Mouse (Mus musculus) embryonic facial prominence, embryonic 14.5 days (tissue): ENCODE data around the gene Prdm1. TPM values are rescaled to one million over a fixed set of nuclear protein-coding genes. Genes with fewer than 3 reads are reported as not detected.

Experiments used
- ATAC-seq: fragments of 200-750 bp; cut with Nextera tagmentation; 2 replicates; pipeline ENCODE4 v1.8.0; 2017; ENCODE audit warnings: low read depth, moderate number of reproducible peaks, moderate TSS enrichment
- DNase-seq: peaks from one replicate; pipeline ENCODE4 v3.0.0-alpha.2; 2015; ENCODE audit warnings: low spot score
- H3K27ac ChIP-seq: fragments of 300-500 bp; sonication (generic); replicated peaks from 2 replicates; pipeline ENCODE4 v1.5.1; 2014; ENCODE audit warnings: low read depth, mild to moderate bottlenecking, low read length, moderate library complexity
- H3K27me3 ChIP-seq: fragments of 300-500 bp; sonication (generic); replicated peaks from 2 replicates; pipeline ENCODE4 v1.6.1; 2014; ENCODE audit warnings: low read length; ENCODE audit not compliant: control insufficient read depth, insufficient read depth
- H3K36me3 ChIP-seq: fragments of 300-500 bp; sonication (generic); 2 replicates; pipeline ENCODE4 v1.6.1; 2014; ENCODE audit warnings: low read length, mixed read lengths; ENCODE audit not compliant: control insufficient read depth, insufficient read depth
- H3K4me1 ChIP-seq: fragments of 300-500 bp; sonication (generic); 2 replicates; pipeline ENCODE4 v1.6.1; 2014; ENCODE audit warnings: antibody characterized with exemption, low read length; ENCODE audit not compliant: control insufficient read depth, insufficient read depth
- H3K4me2 ChIP-seq: fragments of 300-500 bp; sonication (generic); 2 replicates; pipeline ENCODE4 v1.6.1; 2014; ENCODE audit warnings: low read depth, mild to moderate bottlenecking, low read length, moderate library complexity, mixed read lengths
- H3K4me3 ChIP-seq: fragments of 300-500 bp; sonication (generic); 2 replicates; pipeline ENCODE4 v1.5.1; 2014; ENCODE audit warnings: low read depth, mild to moderate bottlenecking, low read length
- H3K9ac ChIP-seq: fragments of 300-500 bp; sonication (generic); 2 replicates; pipeline ENCODE4 v1.6.1; 2014; ENCODE audit warnings: low read depth, mild to moderate bottlenecking, low read length, moderate library complexity, mixed read lengths
- H3K9me3 ChIP-seq: fragments of 300-500 bp; sonication (generic); 2 replicates; pipeline ENCODE4 v1.6.1; 2016; ENCODE audit warnings: low read length; ENCODE audit not compliant: control insufficient read depth
- WGBS: fragments of 180-500 bp; shearing (Covaris S2); extraction: QIAGEN DNeasy Blood & Tissue Kit; methylation state at CpG from one replicate; pipeline ENCODE4 v1.1.7; 2014; 5-methylcytosine and 5-hydroxymethylcytosine counted together
- polyA plus RNA-seq: library from polyadenylated mRNA; unstranded; fragments of >200 nt; fragmentation: Nextera tagmentation; extraction: Ambion mirVana; gene quantifications from 2 replicates; pipeline ENCODE4 v1.2.1, GENCODE M21; 2014

The Prdm1 gene
- polyA plus RNA-seq, 1 experiment from 2014 or later: 3.1 TPM

DNA sequence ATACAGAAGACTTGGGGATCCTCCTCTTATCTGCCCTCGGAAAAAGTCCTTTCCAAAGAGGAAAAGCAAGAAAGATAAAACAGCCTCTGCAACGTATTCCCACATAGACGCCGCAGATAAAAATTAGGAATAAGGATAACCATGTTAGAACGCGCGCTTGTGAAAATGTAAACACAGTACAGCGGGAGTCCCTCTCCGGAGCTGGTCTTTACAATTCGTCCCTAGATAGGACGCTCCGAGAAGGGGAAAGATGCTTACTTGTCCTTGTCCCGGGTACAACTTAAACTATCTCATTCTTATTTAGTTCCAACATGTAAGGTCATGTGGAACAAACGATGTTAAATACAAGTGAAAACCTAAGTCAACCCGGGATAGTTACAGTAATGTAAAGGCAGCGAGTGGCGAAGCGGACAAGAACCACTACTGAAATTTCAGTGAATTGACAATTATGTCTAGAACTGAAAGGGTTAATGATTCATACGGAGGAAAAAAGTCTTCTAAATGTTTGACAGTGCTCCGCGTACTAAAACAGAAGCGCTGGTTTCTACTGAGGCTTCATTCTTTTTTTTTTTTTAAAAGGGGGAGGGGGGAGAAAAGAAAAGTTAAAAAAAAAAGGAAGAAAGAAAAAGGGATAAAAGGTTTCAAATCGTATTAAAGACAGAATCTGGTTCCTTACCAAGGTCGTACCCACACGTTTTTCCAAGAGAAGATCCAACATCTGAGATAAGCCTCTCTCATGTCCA, 70.3 kb downstream of the Prdm1 start:
- under 1% methylated on average over 25 of the region's 25 CpGs for WGBS
- no peak overlapping the region for H3K27ac ChIP-seq

DNA sequence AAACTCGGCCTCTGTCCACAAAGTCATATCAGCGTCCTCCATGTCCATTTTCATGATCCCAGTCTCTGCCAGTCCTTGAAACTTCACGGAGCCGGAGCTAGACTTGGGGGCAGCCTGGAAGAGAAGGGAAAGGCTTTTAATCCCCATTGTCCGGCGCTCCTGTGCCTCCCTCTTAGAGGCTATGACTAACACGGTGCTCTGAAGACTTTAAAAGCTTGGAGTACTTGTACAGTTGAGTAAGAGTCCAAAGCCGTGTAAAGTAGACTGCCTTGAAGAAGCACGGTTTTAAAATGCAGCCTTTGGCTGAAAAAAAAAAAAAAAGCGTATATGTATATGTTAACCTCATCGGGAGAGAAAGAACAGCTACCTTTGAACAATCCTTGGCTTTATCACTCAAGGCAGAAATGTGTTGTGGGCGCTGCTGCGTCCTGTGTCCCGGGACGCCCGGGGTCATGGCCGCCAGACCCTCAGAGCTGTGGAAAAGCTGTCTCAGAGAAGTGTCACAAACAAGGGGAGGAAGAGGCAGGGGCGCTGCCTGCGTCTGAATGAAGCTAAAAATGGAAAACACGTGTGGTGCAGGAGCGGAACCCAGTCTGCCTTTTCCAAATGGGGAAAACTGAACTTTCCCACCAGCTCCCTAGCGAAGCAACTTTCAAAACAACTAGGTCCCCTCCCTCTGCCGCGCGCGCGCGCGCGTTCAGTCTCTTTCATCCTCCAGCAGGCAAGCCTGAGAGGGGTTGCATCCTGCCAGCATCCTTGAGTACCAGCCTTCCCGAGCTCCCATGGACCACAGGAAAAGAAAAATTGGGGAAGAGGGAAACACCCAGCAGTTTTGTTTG, 71.3 kb downstream of the Prdm1 start:
- no peaks in the 10 kb centered on the region for H3K36me3 ChIP-seq
- H3K9ac ChIP-seq: peak overlapping the region; percentile 49
- WGBS: under 1% methylated on average over 29 of the region's 31 CpGs
- peak overlapping the region; percentile 88 for H3K4me2 ChIP-seq
- peaks cover 15% of the 10 kb centered on the region; the same call in 1 of the 2 replicates for H3K4me1 ChIP-seq
- no peaks in the 10 kb centered on the region for H3K9me3 ChIP-seq
- peaks cover 29% of the 10 kb centered on the region for H3K27me3 ChIP-seq
- no peak overlapping the region for H3K27ac ChIP-seq
- peak; percentile 61 for DNase-seq
- H3K4me3 ChIP-seq: peak overlapping the region; percentile 55
- ATAC-seq: no peak

More for the DNA sequence above, 70.3 kb downstream of the Prdm1 start:
- Histone ChIP-seq H3K9ac (peak overlapping the region; percentile 55), H3K36me3 (no peaks in the 10 kb centered on the region), H3K4me1 (peaks cover 15% of the 10 kb centered on the region; the same call in 1 of the 2 replicates), H3K4me2 (peak overlapping the region; percentile 88), H3K27me3 (peaks cover 29% of the 10 kb centered on the region), H3K4me3 (peak overlapping the region; percentile 55), H3K9me3 (no peaks in the 10 kb centered on the region)
- DNase-seq: no peak
- no peak for ATAC-seq

DNA sequence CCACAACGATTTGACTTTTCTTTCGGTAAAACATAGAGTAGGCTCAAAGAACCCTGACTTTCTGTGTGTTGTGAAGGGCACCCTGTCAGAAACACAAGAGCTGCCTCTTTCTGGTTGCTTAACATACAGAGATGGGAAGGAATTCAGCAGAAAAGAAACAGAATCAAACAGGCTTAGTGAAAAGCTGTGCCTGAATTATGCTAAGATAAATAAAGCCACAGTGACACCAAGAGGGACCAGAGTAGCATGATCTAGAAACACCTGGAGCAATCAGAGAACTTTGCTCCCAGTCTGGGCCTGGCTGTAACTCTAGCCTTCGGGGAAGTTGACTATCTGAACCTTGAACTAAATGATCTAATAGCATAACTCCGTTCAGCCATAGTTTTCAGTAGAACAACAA, 73.5 kb downstream of the Prdm1 start:
- DNase-seq (peak; percentile 10), ATAC-seq (no peak)
- 50% methylated on average over 4 of the region's 4 CpGs for WGBS
- Histone ChIP-seq H3K4me3 (peak overlapping the region; percentile 13; the same call in 1 of the 2 replicates), H3K9me3 (no peaks in the 10 kb centered on the region), H3K27ac (no peak overlapping the region), H3K9ac (no peak overlapping the region), H3K4me2 (peak overlapping the region; percentile 88), H3K36me3 (no peaks in the 10 kb centered on the region), H3K27me3 (peaks cover 27% of the 10 kb centered on the region), H3K4me1 (peaks cover 15% of the 10 kb centered on the region; the same call in 1 of the 2 replicates)

DNA sequence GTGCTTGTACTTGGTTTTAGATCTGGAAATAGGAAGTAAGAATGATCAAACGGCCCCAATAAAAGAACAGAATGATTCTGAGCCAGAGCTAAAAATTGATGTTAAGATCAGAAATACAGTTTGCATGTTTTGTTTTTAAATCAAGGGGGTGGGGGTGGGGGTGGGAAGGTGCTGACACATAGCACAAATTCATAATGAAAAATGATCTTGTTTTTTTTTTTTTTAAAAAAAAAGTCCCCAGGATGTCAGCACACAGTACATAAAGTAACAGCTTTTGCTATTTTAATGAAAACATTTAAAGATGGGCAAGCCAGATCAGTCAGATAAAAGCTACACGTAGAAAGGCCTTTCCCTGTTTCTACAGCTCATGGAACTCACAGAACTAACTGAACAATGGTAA, 74.2 kb downstream of the Prdm1 start:
- peak overlapping the region; percentile 88 for H3K4me2 ChIP-seq
- H3K36me3 ChIP-seq: no peaks in the 10 kb centered on the region
- DNase-seq (no peak), ATAC-seq (no peak)
- H3K4me3 ChIP-seq: peak overlapping the region; percentile 13; the same call in 1 of the 2 replicates
- H3K27me3 ChIP-seq: peaks cover 20% of the 10 kb centered on the region
- no peak overlapping the region for H3K9ac ChIP-seq
- no peak overlapping the region for H3K27ac ChIP-seq
- no peaks in the 10 kb centered on the region for H3K9me3 ChIP-seq
- 58% methylated on average over 2 of the region's 2 CpGs for WGBS
- H3K4me1 ChIP-seq: peaks cover 11% of the 10 kb centered on the region; the same call in 1 of the 2 replicates

DNA sequence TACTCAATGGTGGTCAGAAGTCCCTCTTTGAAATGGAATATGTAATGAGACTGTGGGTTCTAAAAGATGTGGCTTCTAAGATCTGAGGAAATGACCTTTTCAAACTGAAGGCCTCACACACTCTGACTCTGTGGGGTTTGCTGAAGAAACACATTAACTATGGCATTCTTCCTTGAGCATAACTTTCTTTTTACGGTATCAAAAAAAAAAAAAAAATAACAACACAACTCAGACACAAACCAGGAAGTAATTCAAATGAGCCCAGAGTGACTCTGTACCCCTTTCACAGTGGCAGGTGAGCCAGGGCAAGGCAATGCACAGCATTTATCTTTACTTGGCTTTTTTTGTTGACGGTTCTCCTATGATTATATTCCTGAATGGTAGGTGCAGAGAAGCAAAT, 77.5 kb downstream of the Prdm1 start:
- ATAC-seq: no peak
- no peaks in the 10 kb centered on the region for H3K4me1 ChIP-seq
- WGBS: 90% methylated on average over 2 of the region's 2 CpGs
- no peaks in the 10 kb centered on the region for H3K9me3 ChIP-seq
- H3K27ac ChIP-seq: no peak overlapping the region
- H3K36me3 ChIP-seq: no peaks in the 10 kb centered on the region
- no peak overlapping the region for H3K4me3 ChIP-seq
- DNase-seq: no peak
- peaks cover 4% of the 10 kb centered on the region; the same call in 1 of the 2 replicates for H3K27me3 ChIP-seq
- H3K4me2 ChIP-seq: no peak overlapping the region
- H3K9ac ChIP-seq: no peak overlapping the region

DNA sequence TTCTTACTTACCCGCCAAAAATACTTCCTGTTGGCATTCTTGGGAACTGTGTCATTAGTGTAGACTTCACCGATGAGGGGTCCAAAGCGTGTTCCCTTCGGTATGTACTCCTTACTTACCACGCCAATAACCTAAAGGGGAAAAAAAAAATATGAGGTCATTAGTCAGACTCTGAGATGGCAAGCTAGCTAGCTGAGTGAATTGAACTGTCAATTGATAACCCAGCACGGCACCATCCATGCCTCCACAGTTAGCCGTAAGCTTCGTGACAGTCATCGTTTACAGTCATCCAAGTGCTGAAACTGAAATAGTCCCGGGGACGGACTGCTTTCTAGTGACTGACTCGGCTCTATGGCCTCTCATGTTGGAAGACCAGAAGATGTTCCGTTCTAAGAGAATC, 78.2 kb downstream of the Prdm1 start:
- Histone ChIP-seq H3K27me3 (no peaks in the 10 kb centered on the region), H3K4me1 (no peaks in the 10 kb centered on the region), H3K27ac (no peak overlapping the region), H3K9ac (no peak overlapping the region), H3K9me3 (no peaks in the 10 kb centered on the region), H3K4me2 (no peak overlapping the region; the same call in 1 of the 2 replicates), H3K4me3 (no peak overlapping the region), H3K36me3 (no peaks in the 10 kb centered on the region)
- ATAC-seq (no peak), DNase-seq (no peak)
- 81% methylated on average over 13 of the region's 13 CpGs for WGBS

DNA sequence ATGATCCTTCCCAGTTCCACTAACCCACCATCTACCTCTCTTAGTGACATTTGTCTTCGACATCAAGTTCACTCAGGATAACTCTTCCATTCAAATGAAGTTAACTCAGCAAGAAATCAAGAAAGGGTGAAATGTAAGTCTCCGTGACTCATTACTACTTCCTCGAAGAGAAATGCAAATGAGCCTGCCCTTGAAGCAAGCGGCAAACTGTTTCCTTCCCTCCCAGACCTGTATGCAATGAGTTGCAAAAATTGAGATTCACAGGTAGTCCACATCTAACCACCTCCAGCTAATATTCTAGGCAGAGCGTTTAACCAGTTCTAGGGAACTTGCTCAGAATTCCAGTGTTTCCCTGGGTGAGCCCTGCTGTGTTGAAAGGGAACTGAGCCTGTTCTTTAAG, 78.6 kb downstream of the Prdm1 start:
- no peaks in the 10 kb centered on the region for H3K4me1 ChIP-seq
- WGBS: 63% methylated on average over 5 of the region's 5 CpGs
- H3K4me2 ChIP-seq: no peak overlapping the region
- no peak for DNase-seq
- no peak overlapping the region for H3K27ac ChIP-seq
- no peak overlapping the region for H3K9ac ChIP-seq
- ATAC-seq: no peak
- H3K36me3 ChIP-seq: no peaks in the 10 kb centered on the region
- no peaks in the 10 kb centered on the region for H3K27me3 ChIP-seq
- no peak overlapping the region for H3K4me3 ChIP-seq
- H3K9me3 ChIP-seq: no peaks in the 10 kb centered on the region

DNA sequence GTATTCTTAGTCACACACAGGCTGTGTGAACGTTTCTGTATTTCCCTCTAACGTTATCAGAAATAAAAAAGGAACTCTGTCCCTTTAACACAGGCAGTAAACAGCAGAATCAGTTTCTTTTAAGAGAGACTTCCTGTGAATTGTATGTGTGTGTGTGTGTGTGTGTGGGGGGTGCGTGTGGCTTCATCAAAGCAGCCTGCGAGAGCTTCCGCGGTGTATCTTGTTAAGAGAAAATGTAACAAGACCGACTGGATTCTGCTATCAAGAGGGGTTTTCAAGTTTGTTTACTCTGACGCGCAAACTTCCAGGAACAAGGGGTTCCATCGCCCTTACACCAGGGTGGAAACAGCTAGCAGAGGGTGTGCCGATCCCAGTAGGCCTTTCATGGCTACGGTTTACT, 80.1 kb downstream of the Prdm1 start:
- 37% methylated on average over 12 of the region's 12 CpGs for WGBS
- peak; percentile 31 for DNase-seq
- Histone ChIP-seq H3K4me1 (no peaks in the 10 kb centered on the region), H3K36me3 (no peaks in the 10 kb centered on the region), H3K27ac (no peak overlapping the region), H3K9ac (no peak overlapping the region), H3K4me3 (no peak overlapping the region), H3K9me3 (no peaks in the 10 kb centered on the region), H3K27me3 (no peaks in the 10 kb centered on the region), H3K4me2 (peak overlapping the region; percentile 8)
- no peak for ATAC-seq
